Mouse (Mus musculus) NIH3T3 (cell line): Measurements from ENCODE around the gene Irf4.

Source experiments
- DNase-seq: peaks from one replicate; pipeline ENCODE4 v3.0.0-alpha.2; 2012; ENCODE audit warnings: low read depth

Gene Irf4

GRCm38 (mm10) chr13:30764014-30764740 lies 15.2 kb downstream of the Irf4 start:
- no peak for DNase-seq

- no peak for DNase-seq
Measured at GRCm38 (mm10) chr13:30765906-30766305, 16.9 kb downstream of the Irf4 start.

- DNase-seq = no peak
Measured at GRCm38 (mm10) chr13:30766636-30767476, 17.8 kb downstream of the Irf4 start.

- no peak for DNase-seq
Measured at GRCm38 (mm10) chr13:30767477-30768127, 18.6 kb downstream of the Irf4 start.

- DNase-seq = no peak
Measured at GRCm38 (mm10) chr13:30776021-30776420, 27.0 kb downstream of the Irf4 start.

GRCm38 (mm10) chr13:30777678-30778179 lies 28.7 kb downstream of the Irf4 start:
- no peak for DNase-seq

- DNase-seq = peak; percentile 75
Measured at GRCm38 (mm10) chr13:30781905-30782304, 32.9 kb downstream of the Irf4 start.

GRCm38 (mm10) chr13:30782419-30782818 lies 33.4 kb downstream of the Irf4 start:
- peak; percentile 76 for DNase-seq

- peak; percentile 9 for DNase-seq
Measured at GRCm38 (mm10) chr13:30785423-30786040, 36.5 kb downstream of the Irf4 start.

GRCm38 (mm10) chr13:30786235-30787035 lies 37.4 kb downstream of the Irf4 start:
- no peak for DNase-seq

GRCm38 (mm10) chr13:30787036-30787320 lies 38.0 kb downstream of the Irf4 start:
- DNase-seq = no peak

- DNase-seq = no peak
Measured at GRCm38 (mm10) chr13:30787556-30787955, 38.5 kb downstream of the Irf4 start.

GRCm38 (mm10) chr13:30787960-30788359 lies 38.9 kb downstream of the Irf4 start:
- DNase-seq = peak; percentile 25

GRCm38 (mm10) chr13:30788421-30788820 lies 39.4 kb downstream of the Irf4 start:
- DNase-seq = no peak

- DNase-seq = no peak
Measured at GRCm38 (mm10) chr13:30790016-30790415, 41.0 kb downstream of the Irf4 start.

- DNase-seq = no peak
Measured at GRCm38 (mm10) chr13:30792308-30792707, 43.3 kb downstream of the Irf4 start.

- peak; percentile 42 for DNase-seq
Measured at GRCm38 (mm10) chr13:30792741-30793140, 43.7 kb downstream of the Irf4 start.

GRCm38 (mm10) chr13:30793196-30793595 lies 44.2 kb downstream of the Irf4 start:
- DNase-seq = no peak

GRCm38 (mm10) chr13:30793616-30794015 lies 44.6 kb downstream of the Irf4 start:
- DNase-seq = peak; percentile 55

GRCm38 (mm10) chr13:30795960-30796359 lies 46.9 kb downstream of the Irf4 start:
- no peak for DNase-seq

GRCm38 (mm10) chr13:30801886-30802285 lies 52.9 kb downstream of the Irf4 start:
- DNase-seq = no peak
